Mouse (Mus musculus) layer of hippocampus, adult 9-10 months (tissue): Measurements from ENCODE around the gene Gm42688.
A peak's percentile ranks its signal among the peaks of the same experiment; 100 is the strongest.

ENCODE experiments used
- DNase-seq: peaks from one replicate; pipeline ENCODE4 v3.0.0; 2022; ENCODE audit warnings: low spot score

Gm42688 gene

DNA sequence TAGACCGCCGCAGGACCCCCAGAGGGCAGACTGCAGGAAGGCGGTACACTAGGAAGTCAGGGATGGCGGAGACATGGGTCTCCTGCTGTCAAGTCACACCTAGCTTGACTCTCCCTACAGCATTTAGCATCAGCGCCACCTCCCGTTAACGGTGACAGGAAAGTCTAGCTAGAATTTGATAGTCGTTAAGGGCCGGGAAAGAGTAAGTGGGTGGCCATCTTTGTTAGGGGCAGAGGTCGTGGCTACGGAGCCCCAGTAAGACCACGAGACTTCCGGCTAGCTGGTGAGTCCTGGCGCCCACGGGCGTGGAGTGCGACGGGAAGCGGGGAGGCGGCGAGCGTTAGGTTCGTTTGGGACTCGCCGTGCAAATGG is at the start of gene Gm42688, which contains the start of gene Ccdc142:
Gene Gm42688, plus strand, starts transcription at position 302 of the 372 bp plus-strand sequence.
Gene Ccdc142, plus strand, starts transcription at position 286 of the 372 bp plus-strand sequence.
- peak; percentile 82 for DNase-seq

DNA sequence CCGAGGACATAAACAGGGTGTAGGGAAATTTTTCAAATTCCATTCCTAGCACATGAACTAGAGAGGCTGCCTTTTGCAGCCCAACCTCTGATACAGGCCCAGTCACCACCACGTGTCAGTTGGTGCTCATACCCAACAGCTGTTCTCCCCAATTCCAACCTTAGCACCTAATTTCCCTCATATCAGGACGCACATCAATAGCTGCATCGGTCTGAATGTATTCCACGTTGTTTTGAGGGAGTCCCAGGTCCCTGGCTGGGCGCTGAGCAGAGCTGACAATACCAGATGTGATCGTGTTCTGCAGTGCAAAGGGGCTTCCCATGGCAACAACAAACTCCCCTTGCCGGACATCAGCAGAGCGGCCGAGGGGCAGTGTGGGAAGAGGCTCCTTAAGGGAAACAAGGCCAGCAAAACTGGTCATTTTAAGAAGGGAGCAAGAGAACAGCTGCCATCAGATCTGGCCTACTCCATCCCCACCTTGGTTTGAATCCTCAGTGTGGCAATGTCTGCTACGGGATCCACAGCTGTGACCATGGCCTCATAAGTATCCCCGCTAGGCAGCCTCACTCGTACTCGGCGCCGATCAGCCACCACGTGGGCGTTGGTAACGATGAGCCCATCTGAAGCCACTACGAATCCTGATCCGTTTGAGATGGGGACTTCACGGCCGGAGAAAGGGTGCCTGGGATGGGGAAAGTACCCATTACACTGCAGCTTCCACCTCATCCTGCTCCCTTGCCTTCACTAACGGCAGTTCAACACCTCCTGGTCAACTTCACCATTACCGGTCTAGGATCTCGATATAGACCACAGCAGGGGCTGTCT is 48.1 kb upstream of the Gm42688 start:
- no peak for DNase-seq

DNA sequence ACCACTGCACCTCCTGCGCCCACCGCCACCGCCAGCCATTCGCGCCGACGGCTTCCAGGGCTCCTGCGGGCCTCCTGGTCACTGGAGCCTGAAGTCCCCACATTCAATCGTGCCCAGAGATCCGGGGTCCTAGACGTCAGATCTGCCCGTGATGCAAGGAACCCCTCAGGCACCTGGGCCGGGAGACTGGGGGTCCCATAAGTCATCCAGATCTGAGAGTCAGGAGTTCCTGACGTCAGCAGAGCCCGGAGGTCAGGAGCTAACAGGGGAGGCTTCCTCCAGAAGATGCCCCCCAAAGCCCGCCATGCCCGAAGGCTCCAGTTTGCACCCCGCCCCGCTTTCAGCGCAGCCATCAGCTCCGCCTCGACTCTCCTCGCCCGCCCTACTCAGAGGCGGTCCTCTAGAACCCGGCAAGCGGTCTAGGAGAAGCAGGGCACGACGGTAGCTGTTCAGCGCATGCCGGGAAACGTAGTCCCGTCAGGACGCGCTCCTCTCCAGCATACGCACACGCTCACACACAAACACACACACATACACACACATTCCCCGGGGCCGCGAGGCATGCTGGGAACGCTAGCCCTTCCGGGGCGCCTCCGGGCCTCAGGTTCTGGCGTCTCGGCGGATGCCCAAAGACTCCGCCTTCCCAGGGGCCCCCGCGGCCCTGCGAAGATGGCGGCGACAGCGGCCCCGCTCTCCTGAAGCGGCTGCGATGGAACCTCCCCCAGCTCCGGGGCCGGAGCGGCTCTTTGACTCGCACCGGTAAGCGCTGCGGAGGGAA is 47.2 kb upstream of the Gm42688 start, which contains the start of gene Aup1:
Gene Aup1, plus strand, starts transcription at position 448 of the 778 bp plus-strand sequence.
- DNase-seq, result peak; percentile 93

DNA sequence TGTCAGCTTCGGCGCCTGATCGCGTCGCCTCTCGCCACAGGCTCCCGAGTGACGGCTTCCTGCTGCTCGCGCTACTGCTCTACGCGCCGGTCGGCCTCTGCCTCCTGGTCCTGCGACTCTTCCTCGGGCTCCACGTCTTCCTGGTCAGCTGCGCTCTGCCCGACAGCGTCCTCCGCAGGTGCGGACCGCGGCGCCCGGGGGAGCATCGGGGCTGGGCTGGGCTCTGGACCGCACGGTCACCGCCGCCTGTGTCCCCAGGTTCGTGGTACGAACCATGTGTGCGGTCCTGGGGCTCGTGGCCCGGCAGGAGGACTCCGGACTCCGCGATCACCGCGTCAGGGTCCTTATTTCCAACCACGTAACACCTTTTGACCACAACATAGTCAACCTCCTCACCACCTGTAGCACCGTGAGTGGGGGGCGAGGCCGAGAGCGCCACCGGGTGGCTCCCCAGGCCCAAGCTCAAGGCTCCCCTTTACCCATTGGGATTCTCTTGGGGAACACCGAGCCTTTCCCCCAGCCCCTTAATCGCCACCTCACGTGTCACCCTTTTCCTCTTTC is 46.5 kb upstream of the Gm42688 start, which contains the start of gene Htra2:
Gene Htra2, minus strand, starts transcription at position 403 of the 561 bp plus-strand sequence.
- no peak for DNase-seq

DNA sequence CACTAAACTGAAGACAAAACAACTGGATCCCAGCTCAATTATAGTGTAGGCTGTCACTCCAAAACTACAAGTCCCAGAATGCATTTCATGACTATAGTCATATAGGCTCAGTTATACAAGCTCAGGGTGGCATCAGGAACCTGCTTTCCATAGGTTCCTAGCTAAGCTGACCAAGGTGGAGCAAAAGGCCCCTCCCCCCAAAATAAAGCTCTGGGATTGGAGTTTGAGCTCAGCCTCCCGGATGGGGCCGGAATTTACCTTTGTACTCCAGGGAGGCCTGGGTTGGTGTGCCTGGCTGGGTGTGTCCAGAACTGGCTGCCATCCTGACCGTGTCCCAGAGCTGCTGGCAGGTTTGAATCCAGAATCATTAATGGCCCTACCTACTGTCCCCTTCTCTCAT is 43.6 kb upstream of the Gm42688 start, which contains the start of gene Dqx1:
Gene Dqx1, plus strand, starts transcription at position 55 of the 400 bp plus-strand sequence.
- no peak for DNase-seq

DNA sequence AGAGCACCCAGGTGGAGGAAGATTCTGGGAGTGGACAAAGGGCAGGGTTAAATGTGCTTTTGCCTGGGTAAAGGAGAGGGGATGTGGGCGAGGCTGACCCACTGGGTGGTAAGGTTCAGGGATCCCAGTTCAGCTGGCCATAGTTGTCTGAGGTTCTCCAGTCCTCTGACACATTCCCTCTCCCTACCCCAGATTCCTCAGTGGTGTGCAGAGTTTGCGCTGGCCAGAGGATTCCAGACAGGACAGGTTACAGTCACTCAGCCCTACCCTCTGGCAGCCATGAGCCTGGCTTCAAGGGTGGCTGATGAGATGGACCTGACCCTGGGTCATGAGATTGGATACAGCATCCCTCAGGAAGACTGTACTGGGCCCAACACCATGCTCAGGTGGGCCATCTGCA is 42.7 kb upstream of the Gm42688 start:
- DNase-seq, result no peak

DNA sequence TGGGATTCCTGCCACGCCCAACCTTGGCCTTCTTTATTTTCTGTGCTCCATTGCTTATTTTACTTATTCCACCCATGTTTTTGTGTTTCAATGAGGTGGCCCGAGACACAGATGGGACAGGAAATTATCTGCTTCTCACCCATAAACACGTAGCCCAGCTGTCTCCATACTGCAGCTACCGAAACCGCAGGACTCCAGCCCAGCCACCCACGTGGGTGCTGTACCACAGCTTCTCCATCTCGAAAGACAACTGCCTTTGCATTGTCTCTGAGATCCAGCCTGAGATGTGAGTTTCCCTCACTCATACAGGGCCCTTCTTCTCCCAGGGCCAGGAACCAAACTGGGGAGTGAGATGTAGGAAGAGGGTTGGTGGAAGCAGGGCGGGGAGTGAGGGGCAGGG is 35.4 kb upstream of the Gm42688 start:
- no peak for DNase-seq

DNA sequence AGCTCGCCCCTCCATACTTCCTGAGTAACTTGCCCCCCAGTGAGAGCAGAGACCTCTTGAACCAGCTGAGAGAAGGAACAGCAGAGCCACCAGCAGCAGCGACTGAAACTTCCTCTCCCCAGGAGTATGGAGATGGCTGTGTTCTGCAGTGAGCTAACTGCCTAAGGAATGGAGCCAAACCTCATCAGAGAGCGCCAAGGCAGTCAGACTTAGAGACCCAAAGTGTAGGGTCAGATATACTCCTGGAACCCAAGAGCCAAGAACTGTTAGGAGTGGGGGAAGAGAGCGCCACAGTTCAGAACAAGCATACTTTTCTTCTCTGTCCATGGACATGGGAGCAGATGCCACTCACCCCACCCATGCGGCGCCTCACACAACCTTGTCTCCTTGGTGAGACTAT is 35.0 kb upstream of the Gm42688 start:
- DNase-seq, result no peak

DNA sequence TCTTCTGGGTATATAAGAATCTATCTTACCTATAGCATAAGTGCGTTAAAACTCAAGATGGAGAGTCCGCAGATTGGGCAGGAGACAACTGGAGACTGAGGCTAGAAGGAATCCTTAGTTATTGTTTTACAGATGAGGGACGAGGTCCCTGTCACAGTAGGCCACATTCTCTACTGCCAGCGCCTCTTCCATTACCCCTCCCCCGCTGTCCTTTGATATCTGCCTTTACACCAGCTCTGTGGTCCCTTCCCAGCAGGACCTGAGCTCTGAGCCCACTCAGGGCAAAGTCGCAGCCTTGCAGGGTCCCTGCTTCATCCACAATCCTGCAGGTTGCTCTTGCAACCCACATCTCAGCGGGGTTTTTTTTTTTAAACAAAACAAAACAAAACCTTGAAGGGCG is 33.2 kb upstream of the Gm42688 start:
- no peak for DNase-seq

DNA sequence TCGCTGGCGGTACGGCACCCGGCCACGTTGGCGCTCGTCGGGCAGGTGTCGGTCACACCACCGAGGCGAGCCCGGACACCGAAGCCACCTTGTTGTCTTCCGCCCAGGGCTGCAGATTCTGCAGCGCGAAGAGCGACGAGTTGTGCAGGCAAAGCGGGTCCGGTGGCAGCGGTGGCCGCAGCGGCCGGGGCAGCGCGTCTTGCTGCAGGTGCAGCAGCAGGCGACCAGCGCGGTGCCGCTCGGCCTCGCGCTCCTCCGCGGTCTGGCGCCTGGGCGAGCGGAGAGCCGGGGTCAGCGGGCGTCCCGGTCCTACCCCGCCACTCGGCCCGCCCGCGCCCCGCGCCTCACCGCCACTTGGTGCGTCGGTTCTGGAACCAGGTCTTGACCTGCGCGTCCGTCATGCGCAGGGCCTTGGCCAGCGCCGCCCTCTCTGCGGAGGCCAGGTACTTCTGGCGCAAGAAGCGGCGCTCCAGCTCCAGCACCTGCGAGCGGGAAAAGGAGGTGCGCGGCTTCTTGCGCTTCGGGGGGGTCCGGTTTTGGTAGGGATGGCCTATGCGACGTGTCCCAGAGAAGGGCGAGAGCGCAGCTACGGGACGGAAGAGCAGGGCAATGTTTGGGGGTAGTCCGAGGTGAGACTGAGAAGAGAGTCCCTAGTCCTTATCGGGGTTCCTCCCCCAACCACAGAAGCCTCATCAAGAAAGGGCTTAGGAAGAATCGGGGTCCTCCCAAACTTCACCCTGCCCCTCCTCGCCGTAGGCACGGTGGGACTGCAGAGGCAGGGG is 32.5 kb upstream of the Gm42688 start:
- no peak for DNase-seq

DNA sequence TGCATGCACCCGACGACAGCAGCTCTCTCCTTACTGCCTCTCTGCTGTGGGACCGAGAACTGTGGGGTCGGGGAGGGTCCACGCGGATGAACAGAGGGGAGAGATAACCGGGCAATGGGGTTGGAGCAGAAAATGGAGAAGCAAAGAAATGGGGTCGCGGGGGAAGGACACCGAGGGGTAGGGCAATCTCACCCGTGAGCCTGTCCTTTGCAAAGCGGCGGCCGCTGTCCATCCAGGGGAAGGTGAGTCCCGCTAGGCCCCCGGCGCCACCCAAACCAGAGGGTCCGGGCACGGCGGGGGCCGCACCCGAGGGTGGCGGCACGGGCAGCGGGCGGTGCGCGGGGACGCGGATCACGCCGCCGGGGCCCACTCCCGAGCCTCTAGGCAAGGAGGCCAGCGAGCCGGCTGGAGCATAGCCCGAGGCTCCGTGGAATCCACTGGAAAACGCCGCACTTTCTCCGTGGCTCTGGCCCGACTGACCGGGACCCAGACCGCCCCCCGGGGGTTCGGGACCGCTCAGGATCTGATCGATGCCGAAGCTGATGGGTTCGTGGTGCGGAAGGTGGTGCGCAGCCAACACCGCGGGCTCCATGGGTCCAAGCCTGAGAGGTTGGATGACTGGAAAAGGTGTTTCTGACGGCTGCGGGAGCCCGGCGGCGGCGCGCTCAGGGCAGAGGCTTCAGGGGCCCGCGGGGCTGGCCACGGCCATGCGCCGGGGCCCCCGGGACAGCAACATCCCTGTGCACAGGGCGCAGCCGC is 31.8 kb upstream of the Gm42688 start:
- DNase-seq, result no peak

DNA sequence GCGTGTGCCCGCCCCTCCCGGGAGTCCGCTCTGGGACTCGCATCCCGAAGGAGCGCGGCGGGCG is 31.3 kb upstream of the Gm42688 start, which contains the start of gene Tlx2:
Gene Tlx2, minus strand, starts transcription at position 47 of the 64 bp plus-strand sequence.
- no peak for DNase-seq

DNA sequence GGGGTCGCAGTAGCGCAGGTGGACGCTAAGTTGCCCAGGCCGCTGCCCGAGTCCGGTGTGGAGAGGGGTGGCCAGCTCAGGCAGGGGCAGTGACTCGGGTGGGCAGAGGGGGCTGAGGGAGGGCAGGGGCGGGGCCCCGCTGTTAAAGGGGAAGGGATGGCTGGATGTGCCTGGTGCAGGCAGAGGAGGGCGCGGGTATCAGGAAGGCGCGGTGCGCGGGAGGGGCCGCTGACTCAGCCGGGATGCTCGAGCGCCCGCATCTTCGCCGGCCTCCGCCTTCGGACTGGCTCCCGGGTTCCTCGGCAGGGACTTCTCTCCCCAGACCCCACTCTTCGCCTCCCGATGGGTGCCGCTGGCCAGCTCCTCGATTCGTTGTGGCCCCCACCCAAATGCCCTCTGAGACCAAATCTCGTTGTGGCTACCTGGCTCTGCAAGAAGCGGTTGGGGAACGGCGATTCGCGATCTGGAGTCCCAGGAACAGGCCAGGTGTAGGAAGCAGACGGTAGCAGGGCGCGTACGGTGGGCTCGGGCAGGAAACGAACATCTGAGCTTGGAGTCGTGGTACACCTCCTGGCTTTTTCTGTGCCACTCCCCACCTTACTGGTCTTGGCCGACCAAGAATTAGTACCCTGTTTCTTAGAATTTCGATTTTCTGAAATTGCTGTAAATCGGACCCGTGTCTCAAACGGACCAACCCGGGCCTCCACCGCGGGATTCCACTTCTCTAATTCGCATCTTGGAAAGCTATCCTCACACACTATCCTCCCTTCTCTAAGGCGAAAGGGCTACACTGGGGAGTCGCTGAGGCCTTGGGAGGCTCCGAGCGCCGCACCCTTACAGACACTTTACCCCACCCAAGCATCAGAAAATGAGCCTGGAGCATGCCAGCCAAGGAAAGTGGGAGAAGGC is 30.9 kb upstream of the Gm42688 start:
- no peak for DNase-seq

DNA sequence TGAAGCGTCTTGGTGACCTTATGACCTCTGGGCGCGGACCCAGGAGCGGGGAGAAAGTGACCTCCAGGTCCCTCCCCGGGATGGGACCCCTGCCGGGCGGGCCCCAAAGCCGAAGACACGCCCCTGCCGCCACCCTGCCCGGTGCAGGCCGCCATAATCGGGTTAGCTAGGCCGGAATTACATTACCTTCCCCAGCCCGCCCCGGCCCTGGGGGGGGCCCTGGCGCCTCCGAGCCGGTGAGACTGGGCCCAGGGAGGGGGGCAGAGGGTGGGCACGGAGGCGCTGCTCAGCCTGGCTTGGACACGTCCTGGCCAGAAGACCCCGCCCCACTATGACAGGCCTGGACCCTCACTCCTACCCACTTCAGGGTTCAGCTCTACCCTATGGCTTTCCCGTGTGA is 30.2 kb upstream of the Gm42688 start:
- no peak for DNase-seq

DNA sequence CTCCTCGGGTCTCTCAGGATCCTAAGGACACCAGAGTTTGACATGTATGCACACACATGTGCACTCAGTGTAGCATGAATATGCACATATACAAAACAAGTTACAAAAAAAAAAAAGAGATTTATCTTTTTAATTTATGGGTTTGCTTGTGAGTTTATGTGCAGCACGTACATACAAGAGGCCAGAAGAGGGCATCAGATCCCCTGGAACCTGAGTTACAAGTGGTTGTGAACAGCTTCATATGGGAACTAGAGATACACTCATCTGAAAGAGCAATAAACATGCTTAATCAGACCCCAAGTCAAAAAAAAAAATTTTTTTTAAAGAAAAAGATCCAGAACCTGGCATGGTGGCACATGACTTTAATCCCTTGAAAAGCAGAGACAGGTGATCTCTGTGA is 26.4 kb upstream of the Gm42688 start:
- no peak for DNase-seq

DNA sequence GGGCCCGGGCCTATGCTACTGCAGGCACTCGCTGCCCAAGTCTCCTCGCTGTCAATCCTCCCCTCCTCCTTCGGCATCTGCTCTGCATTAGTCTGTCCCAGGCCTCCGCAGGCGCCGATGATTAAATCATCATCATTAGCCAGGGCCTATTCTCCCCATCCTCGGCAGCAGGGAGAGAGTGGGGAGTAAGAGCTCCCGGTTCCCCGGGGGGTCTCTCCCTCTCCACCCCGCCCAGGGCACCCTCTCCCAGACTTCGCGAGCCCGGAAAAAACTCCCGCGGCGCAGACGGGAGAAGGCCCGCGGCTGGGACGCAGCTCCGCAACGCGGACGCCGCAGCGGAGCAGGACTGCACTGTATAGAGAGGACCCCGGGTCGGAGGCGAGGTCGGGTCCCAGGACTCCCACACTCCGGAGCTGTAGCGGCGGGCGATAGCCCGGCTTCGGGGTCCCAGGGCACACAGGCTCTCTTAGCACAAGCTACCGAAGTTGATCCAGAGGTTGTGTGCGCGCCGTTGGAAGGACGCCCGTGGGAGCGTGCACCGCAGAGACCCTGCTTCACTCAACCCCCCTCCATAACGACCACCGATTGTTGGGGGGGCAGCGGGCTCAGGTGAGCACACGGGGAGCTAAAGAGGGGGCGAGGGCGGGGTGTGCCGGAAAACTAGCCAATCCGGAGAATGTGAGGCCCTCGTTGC is 23.6 kb upstream of the Gm42688 start, which contains the start of gene Pcgf1:
Gene Pcgf1, plus strand, starts transcription at position 240 of the 694 bp plus-strand sequence.
- DNase-seq, result peak; percentile 35

DNA sequence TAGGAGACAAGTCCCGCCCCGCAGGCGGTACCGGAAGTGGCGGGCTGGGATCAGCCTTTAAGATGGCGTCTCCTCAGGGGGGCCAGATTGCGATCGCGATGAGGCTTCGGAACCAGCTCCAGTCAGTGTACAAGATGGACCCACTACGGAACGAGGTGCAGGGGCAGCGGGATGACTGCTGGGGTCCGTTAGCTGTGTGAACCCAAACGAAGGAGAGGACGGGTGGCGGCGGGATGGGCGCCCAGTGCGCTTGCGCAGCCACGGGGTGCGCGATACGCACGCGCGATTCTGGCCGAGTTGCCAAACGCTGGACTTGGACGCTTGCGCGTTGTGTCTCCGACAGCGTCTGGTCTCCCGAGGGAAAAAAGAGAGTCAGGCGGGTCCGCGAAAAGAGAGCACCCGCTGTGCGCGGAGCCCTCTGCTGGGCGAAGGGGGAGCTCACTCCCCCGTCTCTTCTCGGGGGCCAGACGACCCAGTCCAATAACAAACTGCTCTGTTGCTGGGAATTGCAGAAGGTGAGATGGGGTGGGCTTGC is 23.0 kb upstream of the Gm42688 start:
- peak; percentile 99 for DNase-seq

DNA sequence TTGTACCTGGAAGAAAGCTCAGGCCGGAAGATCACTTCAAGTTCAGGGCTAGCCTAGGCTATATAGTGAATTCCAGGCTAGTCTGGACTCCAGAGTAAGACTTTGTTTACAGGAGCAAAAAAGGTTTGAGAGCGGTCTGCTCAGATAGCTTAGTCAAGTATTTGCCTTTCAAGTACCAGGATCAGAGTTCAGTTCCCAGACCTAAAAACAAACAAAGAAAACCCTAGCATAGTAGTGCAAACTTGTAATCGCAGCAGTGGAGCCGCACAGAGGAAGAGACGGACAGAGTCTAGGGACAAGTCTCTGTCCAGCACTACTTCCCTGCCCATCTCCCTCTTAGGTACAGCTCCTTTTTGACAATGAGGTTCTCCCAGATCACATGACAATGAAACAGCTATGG is 21.2 kb upstream of the Gm42688 start:
- no peak for DNase-seq

DNA sequence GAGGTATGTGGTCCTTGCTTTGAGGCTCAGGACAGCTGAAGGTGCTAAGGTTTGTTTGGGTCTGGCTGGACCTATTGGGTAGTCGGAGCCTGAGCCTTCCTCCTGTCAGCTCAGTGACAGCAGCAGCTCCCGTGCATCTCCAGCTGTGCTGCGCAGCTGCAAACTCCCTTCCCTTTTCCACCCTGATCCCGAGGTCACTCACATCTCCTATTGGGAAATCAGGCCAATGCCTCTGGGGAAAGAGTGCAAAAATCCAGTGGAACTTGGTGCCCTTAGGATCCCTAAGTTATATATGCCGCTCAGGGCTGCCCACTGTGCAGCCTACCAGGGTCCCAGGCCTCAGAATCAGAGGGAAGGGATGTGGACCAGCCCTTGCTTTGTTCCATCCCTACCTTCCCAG is 17.9 kb upstream of the Gm42688 start:
- DNase-seq, result no peak

DNA sequence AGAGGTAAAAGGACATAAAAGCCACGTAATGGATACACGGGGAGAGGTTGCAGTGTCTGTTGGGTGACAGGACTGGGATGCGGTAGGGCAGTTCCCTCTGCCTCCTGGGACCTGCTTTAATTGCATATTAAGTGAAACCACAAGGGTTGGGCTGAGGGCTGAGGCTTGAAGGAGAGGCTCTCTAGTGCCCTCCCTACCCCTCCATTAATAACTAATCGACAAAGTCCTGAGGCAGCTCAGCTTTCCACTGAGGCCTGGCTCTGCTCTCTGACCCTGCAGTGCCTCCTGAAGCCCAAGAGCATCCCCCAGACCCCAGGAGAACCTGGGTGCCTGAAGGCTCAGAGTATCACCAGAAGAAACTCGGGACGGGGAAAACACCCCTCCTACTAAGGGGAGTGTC is 16.9 kb upstream of the Gm42688 start:
- no peak for DNase-seq
